Mouse (Mus musculus) embryonic facial prominence, embryonic 15.5 days (tissue): ENCODE data around the gene Cnpy1. TPM values are rescaled to one million over a fixed set of nuclear protein-coding genes. Genes with fewer than 3 reads are reported as not detected.
A peak's percentile ranks its signal among the peaks of the same experiment; 100 is the strongest.

Experiments used
- ATAC-seq: fragments of 200-750 bp; cut with Nextera tagmentation; 2 replicates; pipeline ENCODE4 v1.8.0; 2017; ENCODE audit warnings: low read depth, moderate TSS enrichment; ENCODE audit not compliant: insufficient number of reproducible peaks, low FRiP score, low TSS enrichment
- H3K27ac ChIP-seq: fragments of 300-500 bp; sonication (generic); replicated peaks from 2 replicates; pipeline ENCODE4 v1.5.1; 2015; ENCODE audit warnings: mild to moderate bottlenecking, inconsistent platforms
- H3K27me3 ChIP-seq: fragments of 300-500 bp; sonication (generic); 2 replicates; pipeline ENCODE4 v1.6.1; 2015; ENCODE audit warnings: inconsistent platforms
- H3K36me3 ChIP-seq: fragments of 300-500 bp; sonication (generic); 2 replicates; pipeline ENCODE4 v1.6.1; 2015; ENCODE audit warnings: mild to moderate bottlenecking, inconsistent platforms
- H3K4me1 ChIP-seq: fragments of 300-500 bp; sonication (generic); 2 replicates; pipeline ENCODE4 v1.6.1; 2015; ENCODE audit warnings: inconsistent platforms
- H3K4me2 ChIP-seq: fragments of 300-500 bp; sonication (generic); replicated peaks from 2 replicates; pipeline ENCODE4 v1.6.1; 2015; ENCODE audit warnings: mild to moderate bottlenecking, inconsistent platforms
- H3K4me3 ChIP-seq: fragments of 300-500 bp; sonication (generic); replicated peaks from 2 replicates; pipeline ENCODE4 v1.5.1; 2015; ENCODE audit warnings: mild to moderate bottlenecking, inconsistent platforms
- H3K9ac ChIP-seq: fragments of 300-500 bp; sonication (generic); 2 replicates; pipeline ENCODE4 v1.6.1; 2015; ENCODE audit warnings: inconsistent platforms
- H3K9me3 ChIP-seq: fragments of 300-500 bp; sonication (generic); replicated peaks from 2 replicates; pipeline ENCODE4 v1.6.1; 2016; ENCODE audit warnings: inconsistent platforms
- WGBS: fragments of 180-500 bp; shearing (Covaris S2); methylation state at CpG from one replicate; pipeline ENCODE4 v1.1.7; 2015; 5-methylcytosine and 5-hydroxymethylcytosine counted together
- polyA plus RNA-seq: library from polyadenylated mRNA; unstranded; fragments of >200 nt; fragmentation: Nextera tagmentation; extraction: Ambion mirVana; gene quantifications from 2 replicates; pipeline ENCODE4 v1.2.1, GENCODE M21; 2015

The Cnpy1 gene
- polyA plus RNA-seq, 1 experiment from 2014 or later, result 1.6 TPM

DNA sequence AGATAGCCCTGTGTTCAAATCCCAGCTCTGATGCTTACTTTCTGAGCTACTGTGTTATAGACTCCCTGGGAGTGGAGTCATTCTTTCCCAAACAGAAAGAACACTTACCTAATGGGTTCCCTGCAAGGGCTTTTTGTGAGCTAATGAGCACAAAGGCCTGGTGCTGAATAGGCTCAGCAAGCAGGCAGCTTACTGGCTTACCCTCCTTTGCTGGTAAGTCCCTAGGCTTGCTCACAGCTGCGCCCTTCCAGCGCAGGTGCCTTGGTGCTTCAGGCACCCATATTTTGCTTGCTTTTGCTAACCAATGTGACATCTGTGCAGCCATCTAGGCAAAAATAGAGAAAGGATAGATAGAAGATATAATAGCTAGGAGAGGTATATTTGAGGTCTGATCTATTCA is 69.0 kb downstream of the Cnpy1 start:
- no peak overlapping the region for H3K9ac ChIP-seq
- H3K36me3 ChIP-seq, result no peaks in the 10 kb centered on the region
- ATAC-seq, result no peak
- no peak overlapping the region for H3K4me2 ChIP-seq
- H3K4me1 ChIP-seq, result peaks cover 8% of the 10 kb centered on the region; the same call in 1 of the 2 replicates
- no peak overlapping the region for H3K4me3 ChIP-seq
- no peak overlapping the region for H3K27ac ChIP-seq
- H3K27me3 ChIP-seq, result peaks cover 97% of the 10 kb centered on the region
- 1% methylated on average over 2 of the region's 2 CpGs for WGBS
- H3K9me3 ChIP-seq, result no peaks in the 10 kb centered on the region

DNA sequence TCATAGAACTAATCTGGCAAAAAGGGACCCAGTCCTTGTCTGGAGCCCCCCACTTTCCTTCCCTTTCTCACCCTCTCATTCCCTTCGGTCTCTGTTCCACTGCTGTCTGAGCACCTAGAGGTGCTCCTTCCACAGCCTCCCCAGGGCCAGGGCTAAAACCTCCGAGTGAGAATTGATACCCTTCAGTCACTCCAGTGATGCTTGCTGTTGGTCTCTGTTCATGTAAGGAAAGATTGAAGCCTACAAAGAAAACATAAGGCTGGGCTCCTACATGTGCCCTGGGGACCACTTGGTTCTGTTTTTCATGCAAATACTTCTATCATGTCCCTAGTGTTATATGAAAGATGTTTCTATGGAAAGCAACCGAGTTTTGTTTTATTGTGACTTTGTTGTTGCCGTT is 69.6 kb downstream of the Cnpy1 start:
- 4% methylated on average over 4 of the region's 4 CpGs for WGBS
- H3K27ac ChIP-seq, result no peak overlapping the region
- no peak overlapping the region for H3K9ac ChIP-seq
- peaks cover 95% of the 10 kb centered on the region for H3K27me3 ChIP-seq
- ATAC-seq, result no peak
- H3K9me3 ChIP-seq, result no peaks in the 10 kb centered on the region
- no peak overlapping the region for H3K4me3 ChIP-seq
- H3K36me3 ChIP-seq, result no peaks in the 10 kb centered on the region
- peaks cover 8% of the 10 kb centered on the region; the same call in 1 of the 2 replicates for H3K4me1 ChIP-seq
- no peak overlapping the region for H3K4me2 ChIP-seq

DNA sequence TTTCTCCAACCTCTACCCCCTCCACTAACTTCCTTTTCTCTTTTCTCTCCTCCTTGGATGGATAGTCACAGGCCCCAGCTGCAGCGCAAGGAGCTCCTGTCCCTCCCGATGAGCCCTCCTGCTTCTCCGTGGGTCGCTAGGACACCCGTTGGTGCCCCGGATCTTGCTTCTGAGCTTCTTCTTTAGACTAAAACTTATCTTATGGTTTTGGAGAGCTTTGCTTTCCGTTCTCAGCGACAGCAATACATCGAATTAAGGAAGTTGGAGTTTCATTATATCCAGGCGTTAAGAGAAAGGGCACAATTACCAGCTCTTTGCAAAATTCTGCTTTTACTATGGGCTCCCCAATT is 70.1 kb downstream of the Cnpy1 start:
- no peaks in the 10 kb centered on the region for H3K9me3 ChIP-seq
- ATAC-seq, result no peak
- H3K27ac ChIP-seq, result no peak overlapping the region
- H3K27me3 ChIP-seq, result peaks cover 95% of the 10 kb centered on the region
- no peak overlapping the region for H3K4me3 ChIP-seq
- 0 out of 2 replicates have a peak overlapping the region, but pooled peaks have one; percentile 21 for H3K4me2 ChIP-seq
- no peaks in the 10 kb centered on the region for H3K36me3 ChIP-seq
- WGBS, result under 1% methylated on average over 10 of the region's 10 CpGs
- H3K4me1 ChIP-seq, result peaks cover 8% of the 10 kb centered on the region; the same call in 1 of the 2 replicates
- no peak overlapping the region for H3K9ac ChIP-seq

- Histone ChIP-seq H3K36me3 (no peaks in the 10 kb centered on the region), H3K9me3 (no peaks in the 10 kb centered on the region), H3K4me1 (peaks cover 8% of the 10 kb centered on the region; the same call in 1 of the 2 replicates), H3K27me3 (peaks cover 93% of the 10 kb centered on the region), H3K27ac (no peak overlapping the region), H3K4me3 (0 out of 2 replicates have a peak overlapping the region, but pooled peaks have one; percentile 8), H3K9ac (no peak overlapping the region), H3K4me2 (peak overlapping the region; percentile 21; the same call in 1 of the 2 replicates)
- WGBS, result 1% methylated on average over 24 of the region's 24 CpGs
- ATAC-seq, result no peak
Measured at GRCm38 (mm10) chr5:28174876-28175569, 70.6 kb downstream of the Cnpy1 start.

GRCm38 (mm10) chr5:28174086-28174485 is 71.5 kb downstream of the Cnpy1 start:
- H3K4me1 ChIP-seq, result peaks cover 8% of the 10 kb centered on the region; the same call in 1 of the 2 replicates
- ATAC-seq, result no peak
- peaks cover 93% of the 10 kb centered on the region for H3K27me3 ChIP-seq
- H3K9me3 ChIP-seq, result no peaks in the 10 kb centered on the region
- H3K4me3 ChIP-seq, result no peak overlapping the region
- WGBS, result 1% methylated on average over 9 of the region's 9 CpGs
- no peak overlapping the region for H3K27ac ChIP-seq
- H3K4me2 ChIP-seq, result no peak overlapping the region
- no peaks in the 10 kb centered on the region for H3K36me3 ChIP-seq
- H3K9ac ChIP-seq, result no peak overlapping the region

DNA sequence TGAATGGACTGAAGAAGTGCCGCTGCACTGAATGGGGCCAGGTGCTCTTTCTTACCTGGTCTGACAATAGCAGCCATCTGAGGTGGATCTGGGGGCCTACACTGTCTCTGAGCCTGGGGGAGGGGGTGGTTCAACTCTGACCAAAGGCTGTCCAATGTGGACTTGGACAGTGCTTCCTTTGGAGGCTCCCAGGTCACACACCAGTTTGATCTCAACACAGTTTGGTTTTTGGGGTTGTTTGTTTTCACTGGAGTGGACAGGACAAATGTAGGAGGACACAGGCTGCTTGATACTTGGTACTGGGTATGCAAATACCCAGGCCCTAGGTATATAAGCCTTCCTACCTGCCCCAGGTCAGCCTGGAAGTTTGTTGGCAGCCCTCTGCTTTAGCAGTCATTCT is 71.9 kb downstream of the Cnpy1 start:
- no peak overlapping the region for H3K4me3 ChIP-seq
- no peak overlapping the region for H3K4me2 ChIP-seq
- no peak for ATAC-seq
- no peak overlapping the region for H3K9ac ChIP-seq
- no peak overlapping the region for H3K27ac ChIP-seq
- no peaks in the 10 kb centered on the region for H3K36me3 ChIP-seq
- H3K4me1 ChIP-seq, result peaks cover 8% of the 10 kb centered on the region; the same call in 1 of the 2 replicates
- peaks cover 93% of the 10 kb centered on the region for H3K27me3 ChIP-seq
- 0% methylated on average over 1 of the region's 1 CpGs for WGBS
- no peaks in the 10 kb centered on the region for H3K9me3 ChIP-seq

DNA sequence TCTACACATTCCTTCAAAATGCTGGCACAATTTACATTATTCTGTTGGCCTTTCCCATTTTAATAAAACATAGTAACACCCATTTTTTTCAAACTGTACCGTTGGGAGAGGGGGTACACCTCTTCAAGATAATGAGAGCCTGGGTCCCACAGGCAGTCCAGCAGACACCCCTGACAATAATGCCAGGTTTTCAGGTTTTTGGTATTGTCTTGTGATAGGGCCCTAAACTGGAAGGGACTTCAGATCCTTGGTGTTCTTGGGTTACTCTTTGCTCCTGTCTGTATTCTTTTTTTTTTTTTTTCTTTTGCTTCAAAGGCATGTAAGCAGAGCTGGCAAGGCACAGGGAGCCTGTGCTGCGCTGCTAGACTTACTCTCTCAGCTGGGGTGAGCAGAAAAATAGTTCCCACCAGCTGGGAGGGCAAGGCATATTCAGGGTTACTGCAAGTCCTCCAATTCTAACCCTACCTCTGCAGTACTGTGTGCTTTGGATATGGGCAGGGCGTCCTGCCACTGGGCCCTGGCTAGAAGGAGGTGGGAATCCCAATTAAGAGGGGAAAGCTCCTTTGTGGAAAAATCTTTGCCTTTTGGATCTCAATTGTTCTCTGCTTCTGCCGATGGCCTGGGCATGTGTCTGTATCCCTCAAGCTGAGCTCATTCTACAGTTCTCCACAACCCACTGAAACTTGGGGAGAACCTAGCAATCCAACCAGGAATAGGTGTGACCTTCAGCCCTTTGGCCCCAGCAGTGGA is 72.5 kb downstream of the Cnpy1 start:
- WGBS, result 7% methylated on average over 4 of the region's 4 CpGs
- peaks cover 11% of the 10 kb centered on the region; the same call in 1 of the 2 replicates for H3K4me1 ChIP-seq
- H3K27ac ChIP-seq, result no peak overlapping the region
- H3K27me3 ChIP-seq, result peaks cover 93% of the 10 kb centered on the region
- H3K4me2 ChIP-seq, result no peak overlapping the region
- ATAC-seq, result no peak
- no peak overlapping the region for H3K9ac ChIP-seq
- no peaks in the 10 kb centered on the region for H3K36me3 ChIP-seq
- no peak overlapping the region for H3K4me3 ChIP-seq
- no peaks in the 10 kb centered on the region for H3K9me3 ChIP-seq

GRCm38 (mm10) chr5:28172261-28172920 is 73.2 kb downstream of the Cnpy1 start:
- Histone ChIP-seq H3K4me3 (no peak overlapping the region), H3K4me1 (peaks cover 15% of the 10 kb centered on the region; the same call in 1 of the 2 replicates), H3K9ac (no peak overlapping the region), H3K4me2 (no peak overlapping the region), H3K27me3 (peaks cover 95% of the 10 kb centered on the region), H3K9me3 (no peaks in the 10 kb centered on the region), H3K36me3 (no peaks in the 10 kb centered on the region), H3K27ac (no peak overlapping the region)
- WGBS, result 7% methylated on average over 8 of the region's 8 CpGs
- no peak for ATAC-seq

DNA sequence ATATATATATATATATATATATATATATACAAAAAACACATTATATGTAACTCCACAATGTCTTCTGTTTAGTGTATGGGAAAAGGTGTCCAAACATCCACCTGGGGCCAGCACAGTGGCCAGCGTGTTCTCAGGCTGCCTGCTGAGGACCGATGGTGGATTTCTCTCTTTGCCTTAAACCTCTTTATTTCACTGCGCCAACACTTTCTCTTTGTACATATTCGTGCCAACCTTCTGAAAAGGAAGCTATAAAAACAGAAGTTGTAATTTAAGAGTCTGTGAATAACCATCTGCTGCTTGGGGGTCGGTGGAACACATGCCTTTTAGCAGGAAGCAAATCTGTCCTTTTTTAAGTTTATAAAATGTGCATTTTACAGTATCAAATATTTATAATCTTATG is 73.9 kb downstream of the Cnpy1 start:
- ATAC-seq, result no peak
- Histone ChIP-seq H3K4me3 (no peak overlapping the region), H3K4me2 (no peak overlapping the region), H3K27me3 (peaks cover 94% of the 10 kb centered on the region), H3K36me3 (no peaks in the 10 kb centered on the region), H3K4me1 (peaks cover 20% of the 10 kb centered on the region), H3K9ac (no peak overlapping the region), H3K9me3 (no peaks in the 10 kb centered on the region), H3K27ac (no peak overlapping the region)
- 13% methylated on average over 5 of the region's 5 CpGs for WGBS

DNA sequence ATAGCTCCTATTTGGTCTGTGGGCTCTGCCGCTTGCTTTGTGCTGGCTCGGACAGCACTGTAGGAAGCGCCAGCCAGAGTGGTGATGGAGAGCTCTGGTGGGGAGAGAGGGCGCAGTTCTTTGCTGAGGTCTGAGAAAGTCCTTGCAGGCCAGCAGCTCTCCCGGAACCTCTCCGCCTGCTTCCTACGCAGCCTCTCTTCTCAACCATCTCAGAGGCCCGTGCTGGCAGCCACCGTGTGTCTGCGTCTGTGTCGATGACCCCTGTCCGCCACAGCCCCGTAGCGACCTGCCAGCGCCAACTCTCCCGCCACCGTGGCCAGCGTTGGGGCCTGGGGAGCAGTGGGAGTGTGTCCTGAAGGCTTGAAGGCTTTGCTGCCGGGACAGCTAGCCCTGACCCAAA is 74.7 kb downstream of the Cnpy1 start:
- Histone ChIP-seq H3K9me3 (no peaks in the 10 kb centered on the region), H3K27me3 (peaks cover 94% of the 10 kb centered on the region), H3K4me1 (peaks cover 28% of the 10 kb centered on the region), H3K36me3 (no peaks in the 10 kb centered on the region), H3K4me3 (no peak overlapping the region), H3K4me2 (no peak overlapping the region), H3K9ac (no peak overlapping the region), H3K27ac (no peak overlapping the region)
- 4% methylated on average over 19 of the region's 19 CpGs for WGBS
- ATAC-seq, result no peak

- H3K36me3 ChIP-seq, result no peaks in the 10 kb centered on the region
- 5% methylated on average over 17 of the region's 17 CpGs for WGBS
- H3K27me3 ChIP-seq, result peaks cover 94% of the 10 kb centered on the region
- ATAC-seq, result no peak
- no peak overlapping the region for H3K27ac ChIP-seq
- H3K9ac ChIP-seq, result no peak overlapping the region
- no peak overlapping the region for H3K4me2 ChIP-seq
- H3K9me3 ChIP-seq, result no peaks in the 10 kb centered on the region
- H3K4me3 ChIP-seq, result no peak overlapping the region
- H3K4me1 ChIP-seq, result peaks cover 31% of the 10 kb centered on the region
Measured at GRCm38 (mm10) chr5:28170081-28170480, 75.5 kb downstream of the Cnpy1 start.
